Mouse (Mus musculus) limb, embryonic 12.5 days (tissue): Measurements from ENCODE around the gene Tanc1. TPM values are rescaled to one million over a fixed set of nuclear protein-coding genes. Genes with fewer than 3 reads are reported as not detected.

Source experiments
- ATAC-seq: fragments of 200-750 bp; cut with Nextera tagmentation; 2 replicates; pipeline ENCODE4 v1.8.0; 2017; ENCODE audit warnings: low read depth, moderate TSS enrichment; ENCODE audit not compliant: insufficient number of reproducible peaks, insufficient read depth, low FRiP score, low TSS enrichment
- H3K27ac ChIP-seq: fragments of 300-500 bp; sonication (generic); 2 replicates; pipeline ENCODE4 v1.5.1; 2016; ENCODE audit warnings: mild to moderate bottlenecking, moderate library complexity
- H3K27me3 ChIP-seq: fragments of 300-500 bp; sonication (generic); 2 replicates; pipeline ENCODE4 v1.6.1; 2016; ENCODE audit warnings: mild to moderate bottlenecking, moderate library complexity
- H3K36me3 ChIP-seq: fragments of 300-500 bp; sonication (generic); 2 replicates; pipeline ENCODE4 v1.6.1; 2016; ENCODE audit warnings: mild to moderate bottlenecking, moderate library complexity
- H3K4me1 ChIP-seq: fragments of 300-500 bp; sonication (generic); replicated peaks from 2 replicates; pipeline ENCODE4 v1.6.1; 2016
- H3K4me2 ChIP-seq: fragments of 300-500 bp; sonication (generic); 2 replicates; pipeline ENCODE4 v1.6.1; 2016; ENCODE audit warnings: mild to moderate bottlenecking, moderate library complexity
- H3K4me3 ChIP-seq: fragments of 300-500 bp; sonication (generic); replicated peaks from 2 replicates; pipeline ENCODE4 v1.5.1; 2016; ENCODE audit warnings: mild to moderate bottlenecking
- H3K9ac ChIP-seq: fragments of 300-500 bp; sonication (generic); replicated peaks from 2 replicates; pipeline ENCODE4 v1.6.1; 2016; ENCODE audit warnings: mild to moderate bottlenecking, moderate library complexity
- H3K9me3 ChIP-seq: fragments of 300-500 bp; sonication (generic); 2 replicates; pipeline ENCODE4 v1.6.1; 2016; ENCODE audit warnings: mild to moderate bottlenecking, moderate library complexity
- WGBS: fragments of 180-500 bp; shearing (Covaris S2); methylation state at CpG from one replicate; pipeline ENCODE4 v1.1.7; 2016; 5-methylcytosine and 5-hydroxymethylcytosine counted together
- polyA plus RNA-seq: library from polyadenylated mRNA; unstranded; fragments of >200 nt; fragmentation: Nextera tagmentation; extraction: Ambion mirVana; gene quantifications from 2 replicates; pipeline ENCODE4 v1.2.1, GENCODE M21; 2016

Gene Tanc1
- polyA plus RNA-seq, 1 experiment from 2014 or later, result 70.6 TPM

DNA sequence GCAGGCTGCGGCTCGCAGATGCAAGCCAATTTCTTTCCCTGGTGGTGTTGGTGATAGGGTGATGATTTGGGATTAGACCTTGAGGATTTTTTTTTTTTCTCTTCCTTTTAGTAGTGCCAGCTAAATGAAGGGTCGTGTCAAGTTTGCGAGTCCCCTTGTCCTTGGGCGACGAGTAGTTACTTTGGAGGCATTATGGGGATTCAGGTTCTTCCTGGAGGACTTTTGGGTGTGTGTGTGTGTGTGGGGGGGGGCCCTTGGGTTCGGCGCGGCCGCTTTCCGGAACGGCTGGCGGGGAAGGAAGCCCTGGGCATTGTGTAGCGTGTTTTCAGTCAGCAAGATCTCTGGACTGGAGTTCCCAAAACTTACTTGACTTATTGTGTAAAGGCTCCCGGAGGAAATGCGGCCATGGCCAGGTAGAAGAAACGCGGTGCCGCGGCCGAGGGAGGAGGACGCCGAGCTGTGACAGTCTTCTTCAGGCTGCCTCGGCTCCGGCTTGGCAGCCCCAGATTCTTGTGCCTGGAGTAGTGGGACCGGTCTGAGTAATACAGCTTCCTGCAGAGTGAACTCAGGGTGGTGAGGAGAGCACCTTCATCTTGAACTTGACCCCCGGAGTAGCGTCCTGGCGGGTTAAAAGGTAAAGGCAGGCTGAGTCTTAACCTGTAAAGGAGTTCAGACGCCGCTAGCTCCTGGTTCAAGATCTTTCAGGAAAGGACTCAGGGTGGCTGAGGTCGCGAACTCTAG lies 1.1 kb downstream of the Tanc1 start:
- Histone ChIP-seq H3K9ac (peak overlapping the region; percentile 96), H3K4me3 (peak overlapping the region; percentile 95), H3K4me1 (peaks cover 85% of the 10 kb centered on the region), H3K9me3 (no peaks in the 10 kb centered on the region), H3K27me3 (no peaks in the 10 kb centered on the region), H3K4me2 (peak overlapping the region; percentile 89), H3K27ac (peak overlapping the region; percentile 99), H3K36me3 (no peaks in the 10 kb centered on the region)
- 0% methylated on average over 33 of the region's 33 CpGs for WGBS
- ATAC-seq, result no peak

DNA sequence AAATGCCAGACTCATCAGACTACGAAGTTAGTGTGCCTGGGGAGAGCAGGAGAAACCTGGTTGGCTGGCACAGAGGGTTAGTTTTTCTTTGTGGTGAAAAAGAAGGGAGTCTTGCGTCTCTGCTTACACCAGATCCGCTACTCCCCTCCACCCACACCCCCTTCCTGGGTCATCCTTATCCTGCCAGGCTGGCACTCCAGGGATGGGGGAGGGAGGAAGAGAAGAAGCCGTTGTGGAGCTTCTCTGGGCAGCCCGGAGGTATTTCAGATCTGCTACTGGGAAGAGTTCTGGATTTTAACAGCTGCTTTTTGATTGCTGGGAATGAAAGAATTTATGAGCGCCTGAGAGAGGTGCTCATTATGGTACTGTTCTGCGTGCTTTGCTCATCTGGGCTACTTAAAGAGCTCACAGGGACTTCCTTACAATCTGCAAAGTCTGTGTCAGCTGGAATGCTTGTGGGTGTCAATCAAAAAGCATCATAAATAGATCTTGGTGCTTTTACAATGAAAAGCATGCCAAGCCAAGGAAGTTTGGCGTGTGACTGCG lies 1.7 kb downstream of the Tanc1 start:
- Histone ChIP-seq H3K4me2 (peak overlapping the region; percentile 89), H3K27ac (peak overlapping the region; percentile 99), H3K27me3 (no peaks in the 10 kb centered on the region), H3K9ac (peak overlapping the region; percentile 96), H3K4me3 (peak overlapping the region; percentile 95), H3K9me3 (no peaks in the 10 kb centered on the region), H3K4me1 (peaks cover 84% of the 10 kb centered on the region), H3K36me3 (no peaks in the 10 kb centered on the region)
- ATAC-seq, result no peak
- 3% methylated on average over 9 of the region's 9 CpGs for WGBS

DNA sequence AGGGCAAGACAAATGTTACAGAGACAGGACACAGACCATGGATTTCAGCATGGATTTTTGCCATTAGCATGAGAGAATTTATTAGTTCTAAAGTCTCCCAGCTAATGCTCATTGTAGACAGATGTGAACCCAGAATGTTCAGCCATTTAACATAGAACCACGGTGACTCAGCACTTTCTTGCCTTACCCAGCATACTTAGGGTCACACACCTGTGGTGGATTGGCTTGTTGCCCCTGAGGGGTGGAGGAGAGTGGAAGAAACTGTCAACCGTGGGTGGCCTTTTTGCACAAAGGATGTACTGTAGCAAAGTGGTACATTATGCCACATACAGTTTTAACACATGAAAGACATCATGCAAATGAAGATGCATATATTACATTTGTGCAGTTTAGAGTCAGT lies 5.0 kb downstream of the Tanc1 start:
- 68% methylated on average over 2 of the region's 2 CpGs for WGBS
- Histone ChIP-seq H3K27ac (no peak overlapping the region), H3K4me3 (no peak overlapping the region), H3K36me3 (peaks cover 4% of the 10 kb centered on the region; the same call in 1 of the 2 replicates), H3K9me3 (no peaks in the 10 kb centered on the region), H3K4me2 (no peak overlapping the region), H3K4me1 (peaks cover 53% of the 10 kb centered on the region), H3K9ac (no peak overlapping the region), H3K27me3 (no peaks in the 10 kb centered on the region)
- ATAC-seq, result no peak

DNA sequence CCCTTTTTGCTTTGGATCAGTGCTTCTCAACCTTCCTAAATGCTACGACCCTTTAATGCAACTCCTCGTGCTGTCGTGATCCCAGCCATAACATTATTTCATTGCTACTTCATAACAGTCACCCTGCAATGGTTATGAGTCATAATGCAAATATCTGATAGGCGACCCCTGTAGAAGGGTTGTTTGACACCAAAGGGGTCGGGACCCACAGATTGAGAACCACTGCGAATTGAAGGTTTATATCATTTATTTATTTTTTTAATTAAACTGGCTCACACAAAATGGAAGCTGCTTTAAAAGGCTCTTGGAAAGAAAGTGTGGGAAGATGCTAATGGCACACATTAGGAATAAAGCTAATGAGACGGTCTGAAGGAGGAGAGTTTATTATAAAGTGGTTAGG lies 7.2 kb downstream of the Tanc1 start:
- Histone ChIP-seq H3K4me1 (peaks cover 58% of the 10 kb centered on the region), H3K27me3 (no peaks in the 10 kb centered on the region), H3K4me3 (no peak overlapping the region), H3K9me3 (no peaks in the 10 kb centered on the region), H3K4me2 (no peak overlapping the region), H3K9ac (no peak overlapping the region), H3K27ac (no peak overlapping the region), H3K36me3 (peaks cover 6% of the 10 kb centered on the region)
- WGBS, result 89% methylated on average over 7 of the region's 7 CpGs
- no peak for ATAC-seq

DNA sequence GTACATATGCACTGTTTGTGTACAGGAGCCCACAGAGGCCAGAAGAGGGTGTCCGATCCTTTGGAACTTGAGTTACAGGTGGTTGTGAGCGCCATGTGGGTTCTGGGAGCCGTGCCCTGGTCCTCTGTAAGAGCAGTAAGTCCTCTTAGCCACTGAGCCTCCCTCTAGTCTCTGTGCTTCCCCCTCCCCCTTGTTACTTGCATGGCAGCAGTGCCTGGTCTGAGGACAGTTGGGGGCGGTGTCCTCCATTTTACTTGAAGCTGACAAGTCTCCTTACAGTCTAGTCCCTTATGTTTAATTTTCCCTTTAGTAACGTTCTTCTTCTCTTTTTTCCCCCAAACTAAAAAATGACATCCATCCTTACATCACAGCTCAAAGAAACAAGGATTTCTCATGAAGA lies 8.8 kb downstream of the Tanc1 start:
- Histone ChIP-seq H3K4me2 (no peak overlapping the region), H3K9ac (no peak overlapping the region), H3K9me3 (no peaks in the 10 kb centered on the region), H3K36me3 (peaks cover 11% of the 10 kb centered on the region), H3K27me3 (no peaks in the 10 kb centered on the region), H3K27ac (no peak overlapping the region), H3K4me1 (peaks cover 44% of the 10 kb centered on the region), H3K4me3 (no peak overlapping the region)
- ATAC-seq, result no peak
- 87% methylated on average over 5 of the region's 5 CpGs for WGBS

DNA sequence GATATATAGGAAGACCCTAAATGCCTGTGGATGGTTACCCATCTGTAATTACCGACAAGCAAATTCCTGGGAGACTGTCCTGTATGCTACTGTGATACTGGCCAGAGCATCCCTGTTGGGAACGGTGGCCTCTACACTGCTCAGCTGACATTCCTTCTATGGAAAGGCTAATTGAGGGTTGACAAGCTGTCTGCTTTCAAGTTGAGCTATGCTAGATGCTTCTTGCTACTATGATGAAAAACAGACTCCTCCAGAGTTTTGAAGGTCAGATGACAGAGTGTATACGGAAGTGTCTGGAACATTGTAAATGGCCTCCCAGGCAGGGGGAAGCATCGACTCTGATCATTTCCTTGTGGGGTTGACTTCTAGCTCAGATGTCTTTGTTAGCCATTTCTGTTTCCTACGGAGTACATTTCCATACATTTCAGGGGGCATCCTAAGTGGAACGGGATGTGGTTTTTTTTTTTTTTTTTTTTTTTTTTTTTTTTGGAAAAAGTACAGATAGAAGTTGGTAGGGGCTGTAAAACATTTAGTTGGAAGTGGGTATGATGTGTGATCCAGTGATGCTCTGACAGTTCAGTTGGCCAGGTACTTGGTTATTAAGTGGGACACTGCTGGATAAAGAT lies 10.8 kb downstream of the Tanc1 start:
- Histone ChIP-seq H3K4me2 (no peak overlapping the region), H3K9ac (no peak overlapping the region), H3K4me3 (no peak overlapping the region), H3K9me3 (no peaks in the 10 kb centered on the region), H3K27ac (no peak overlapping the region; the same call in 1 of the 2 replicates), H3K36me3 (peaks cover 11% of the 10 kb centered on the region), H3K4me1 (peaks cover 37% of the 10 kb centered on the region), H3K27me3 (no peaks in the 10 kb centered on the region)
- WGBS, result 17% methylated on average over 6 of the region's 6 CpGs
- ATAC-seq, result no peak

DNA sequence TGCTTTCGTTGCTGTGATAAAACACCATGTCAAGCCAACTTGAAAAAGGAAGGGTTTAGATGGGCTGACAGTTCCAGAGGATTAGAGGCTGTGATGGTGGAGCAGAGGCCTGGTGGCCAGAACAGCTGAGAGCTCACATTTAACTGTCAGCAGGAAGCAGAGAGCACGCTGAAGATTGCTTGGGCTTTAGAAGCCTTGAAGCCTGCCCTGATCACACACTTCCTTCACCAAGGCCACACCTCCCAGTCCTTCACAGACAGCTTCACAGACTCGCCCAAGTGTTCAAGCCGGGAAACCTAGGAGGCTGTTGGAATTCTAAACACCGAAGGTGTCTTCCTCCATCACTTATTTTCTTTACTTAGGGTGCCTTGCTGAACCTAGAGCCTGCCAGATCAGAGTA lies 12.0 kb downstream of the Tanc1 start:
- 56% methylated on average over 5 of the region's 5 CpGs for WGBS
- Histone ChIP-seq H3K9me3 (no peaks in the 10 kb centered on the region), H3K9ac (no peak overlapping the region), H3K36me3 (peaks cover 11% of the 10 kb centered on the region), H3K27me3 (no peaks in the 10 kb centered on the region), H3K4me1 (peaks cover 40% of the 10 kb centered on the region), H3K4me2 (no peak overlapping the region), H3K27ac (no peak overlapping the region), H3K4me3 (no peak overlapping the region)
- no peak for ATAC-seq

DNA sequence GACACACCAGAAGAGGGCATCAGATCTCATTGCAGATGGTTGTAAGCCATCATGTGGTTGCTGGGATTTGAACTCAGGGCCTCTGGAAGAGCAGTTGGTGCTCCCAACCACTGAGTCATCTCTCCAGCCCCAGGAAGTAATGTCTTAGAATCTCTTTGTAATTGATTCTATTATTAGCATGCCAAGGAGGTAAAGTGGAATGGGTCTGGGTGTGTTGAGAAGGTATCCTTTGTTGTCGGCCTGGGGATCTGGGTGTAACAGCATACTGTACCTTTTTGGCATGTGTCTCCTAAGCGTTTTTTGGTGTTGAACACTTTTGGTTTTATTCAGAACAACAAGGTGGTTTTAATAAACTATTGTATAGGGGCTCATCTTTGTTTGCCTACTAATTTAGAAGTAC lies 13.6 kb downstream of the Tanc1 start:
- no peak overlapping the region for H3K4me3 ChIP-seq
- no peak overlapping the region for H3K4me2 ChIP-seq
- no peak for ATAC-seq
- H3K9ac ChIP-seq, result no peak overlapping the region
- H3K27me3 ChIP-seq, result no peaks in the 10 kb centered on the region
- no peak overlapping the region for H3K27ac ChIP-seq
- peaks cover 7% of the 10 kb centered on the region for H3K36me3 ChIP-seq
- 77% methylated on average over 2 of the region's 2 CpGs for WGBS
- H3K9me3 ChIP-seq, result no peaks in the 10 kb centered on the region
- H3K4me1 ChIP-seq, result peaks cover 55% of the 10 kb centered on the region

DNA sequence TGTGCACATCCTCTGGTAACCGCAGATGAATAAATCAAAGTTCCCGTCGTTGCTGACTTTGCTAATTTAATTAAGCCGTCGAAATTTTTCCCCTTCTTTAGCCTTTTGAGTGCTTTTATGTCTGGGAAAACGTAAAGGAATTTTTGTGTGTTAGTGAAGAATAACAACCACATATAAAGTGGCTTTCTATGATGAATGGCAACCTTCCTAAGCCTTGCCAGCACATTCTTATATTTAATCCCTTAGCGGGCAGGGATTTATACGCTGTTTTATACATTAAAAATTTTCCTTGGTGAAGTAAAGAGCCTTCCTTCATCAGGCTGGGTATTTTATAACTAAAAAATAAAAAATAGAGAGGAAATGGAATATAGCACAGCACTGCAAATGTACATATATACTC lies 14.1 kb downstream of the Tanc1 start:
- H3K4me2 ChIP-seq, result no peak overlapping the region
- peaks cover 7% of the 10 kb centered on the region for H3K36me3 ChIP-seq
- H3K9ac ChIP-seq, result no peak overlapping the region
- H3K9me3 ChIP-seq, result no peaks in the 10 kb centered on the region
- 41% methylated on average over 8 of the region's 8 CpGs for WGBS
- no peaks in the 10 kb centered on the region for H3K27me3 ChIP-seq
- H3K4me1 ChIP-seq, result peaks cover 60% of the 10 kb centered on the region
- no peak for ATAC-seq
- H3K27ac ChIP-seq, result no peak overlapping the region
- H3K4me3 ChIP-seq, result no peak overlapping the region

DNA sequence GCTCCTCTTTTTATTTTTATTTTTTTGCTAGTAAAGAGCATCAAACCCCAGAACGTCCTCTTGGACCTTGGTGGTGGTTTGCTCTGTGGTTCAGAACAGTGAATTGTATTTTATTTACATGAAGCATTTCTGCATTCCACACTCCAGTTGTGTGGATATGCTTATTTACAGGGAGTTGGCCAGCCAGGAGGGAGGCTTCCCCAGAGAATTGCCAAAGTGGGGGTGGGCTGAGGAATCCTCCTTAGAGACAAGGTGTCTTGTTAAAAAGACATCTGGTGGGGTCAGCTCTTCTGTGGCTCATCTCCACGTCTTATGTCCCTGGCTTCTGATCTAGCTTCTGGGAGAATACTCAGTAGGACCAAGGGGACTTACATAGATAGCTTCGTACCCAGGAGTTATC lies 14.6 kb downstream of the Tanc1 start:
- Histone ChIP-seq H3K27me3 (no peaks in the 10 kb centered on the region), H3K36me3 (peaks cover 9% of the 10 kb centered on the region), H3K4me3 (no peak overlapping the region), H3K4me1 (peaks cover 65% of the 10 kb centered on the region), H3K4me2 (no peak overlapping the region), H3K9ac (no peak overlapping the region), H3K27ac (no peak overlapping the region; the same call in 1 of the 2 replicates), H3K9me3 (no peaks in the 10 kb centered on the region)
- 74% methylated on average over 3 of the region's 3 CpGs for WGBS
- no peak for ATAC-seq

DNA sequence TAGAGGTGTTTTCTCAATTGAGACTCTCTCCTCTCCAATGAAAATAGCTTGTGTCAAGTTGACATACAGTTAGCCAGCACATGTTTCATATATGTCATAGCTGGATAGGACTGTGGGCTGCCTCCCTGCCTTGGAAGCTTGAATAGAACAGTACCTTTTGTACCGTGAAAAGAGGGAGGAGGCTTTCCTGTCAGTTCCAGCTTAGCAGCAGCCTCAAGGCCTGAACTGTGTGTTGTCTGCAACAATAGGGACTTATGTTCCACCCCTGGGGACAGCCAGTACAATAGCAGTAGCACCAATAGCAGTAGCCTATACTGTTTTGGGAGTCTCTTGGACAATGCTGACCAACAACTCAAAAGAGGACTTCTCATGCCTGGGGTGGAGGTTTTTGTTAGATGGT lies 15.7 kb downstream of the Tanc1 start:
- WGBS, result 71% methylated on average over 1 of the region's 1 CpGs
- peaks cover 13% of the 10 kb centered on the region for H3K36me3 ChIP-seq
- no peak overlapping the region for H3K9ac ChIP-seq
- no peaks in the 10 kb centered on the region for H3K27me3 ChIP-seq
- H3K4me2 ChIP-seq, result no peak overlapping the region
- no peaks in the 10 kb centered on the region for H3K9me3 ChIP-seq
- peaks cover 65% of the 10 kb centered on the region for H3K4me1 ChIP-seq
- no peak overlapping the region for H3K4me3 ChIP-seq
- ATAC-seq, result no peak
- no peak overlapping the region for H3K27ac ChIP-seq
